Mouse (Mus musculus): Measurements from ENCODE around the gene Pax1. TPM values are rescaled to one million over a fixed set of nuclear protein-coding genes. Genes with fewer than 3 reads are reported as not detected.

Gene Pax1
- total and polyA plus RNA-seq, 3 experiments, result 0.08 TPM; not detected in 2

DNA sequence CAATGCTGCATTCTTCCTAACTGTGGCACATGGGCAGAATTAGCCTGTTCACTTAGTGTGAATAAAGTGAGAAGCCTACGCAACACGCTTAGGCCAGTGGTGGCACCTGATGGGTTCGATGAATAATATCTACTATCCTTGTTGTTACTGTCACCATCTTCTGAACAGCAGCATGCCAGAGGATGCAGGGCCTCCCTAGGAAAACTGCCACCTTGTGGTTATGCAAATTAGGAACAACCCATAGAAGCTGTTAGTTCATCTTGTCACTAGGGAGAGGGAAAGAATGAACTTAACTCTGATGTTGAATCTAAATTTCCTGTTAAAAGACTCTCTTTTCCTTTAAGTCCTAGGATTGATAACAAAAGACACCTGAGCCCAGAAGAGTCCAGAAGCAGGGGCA, 53.3 kb downstream of the Pax1 start:
- Histone ChIP-seq H3K4me3 (no peak overlapping the region), H3K9ac (ENCODE audit: low read depth, low read length) (no peak overlapping the region), H3K27me3 (ENCODE audit: control insufficient read depth, insufficient read depth, low read length) (no peaks in the 10 kb centered on the region), H3K79me2 (replicated peaks; ENCODE audit: control insufficient read depth, insufficient read depth, low read length) (no peaks in the 10 kb centered on the region), H3K36me3 (ENCODE audit: control insufficient read depth, insufficient read depth, low read length) (no peaks in the 10 kb centered on the region), H3K4me1 (ENCODE audit: control insufficient read depth, insufficient read depth, low read length) (no peaks in the 10 kb centered on the region), H3K27ac (no peak overlapping the region)
- DNase-seq, result no peak
- intact Hi-C loops (cut with DNase I), result no loop called here
- TF ChIP-seq EP300 (IDR thresholded peaks at IDR 0.05; ENCODE audit: insufficient read depth, low read depth, low read length) (no peak), CTCF (IDR thresholded peaks at IDR 0.05) (no peak), POLR2A (IDR thresholded peaks at IDR 0.05; ENCODE audit: insufficient read depth, low read depth, low read length) (no peak)
- WGBS, result 88% methylated on average over 3 of the region's 3 CpGs

DNA sequence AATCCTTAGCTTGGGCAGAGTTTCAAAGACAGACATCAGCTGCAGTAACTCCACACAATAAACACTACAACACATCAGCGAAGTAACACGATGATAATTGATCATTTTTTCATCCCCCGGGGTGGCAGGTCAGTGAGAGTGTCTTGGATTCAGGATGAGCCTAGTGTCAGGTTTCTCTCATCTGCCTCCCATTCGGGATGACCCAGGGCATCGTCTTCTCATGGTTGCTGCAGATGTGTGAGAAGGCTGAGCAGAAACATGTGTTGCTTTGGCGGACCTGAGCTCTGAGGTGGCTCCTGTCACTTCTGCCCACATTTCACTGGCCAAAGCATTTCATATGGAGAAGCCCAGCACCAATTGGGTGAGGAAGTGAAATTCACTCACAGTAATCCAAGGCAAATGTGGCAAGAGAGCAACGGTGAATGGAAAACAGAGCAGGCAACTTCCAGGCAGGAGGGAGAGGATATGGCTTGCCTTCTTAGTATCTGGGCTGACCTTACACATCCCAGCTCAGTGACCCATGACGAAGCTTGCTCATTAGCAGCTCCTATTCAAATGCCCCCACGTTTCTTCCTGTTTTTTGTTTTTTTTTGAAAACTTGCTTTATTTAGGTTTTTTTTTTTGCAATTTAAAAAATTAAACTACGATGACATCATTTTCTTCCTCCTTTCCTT, 63.0 kb downstream of the Pax1 start:
- Histone ChIP-seq H3K9ac (ENCODE audit: low read depth, low read length) (no peak overlapping the region), H3K4me3 (no peak overlapping the region), H3K4me1 (ENCODE audit: control insufficient read depth, insufficient read depth, low read length) (no peaks in the 10 kb centered on the region), H3K79me2 (replicated peaks; ENCODE audit: control insufficient read depth, insufficient read depth, low read length) (no peaks in the 10 kb centered on the region), H3K27ac (no peak overlapping the region), H3K36me3 (ENCODE audit: control insufficient read depth, insufficient read depth, low read length) (no peaks in the 10 kb centered on the region), H3K27me3 (ENCODE audit: control insufficient read depth, insufficient read depth, low read length) (no peaks in the 10 kb centered on the region)
- DNase-seq, result no peak
- intact Hi-C loops (cut with DNase I), result no loop called here
- TF ChIP-seq POLR2A (IDR thresholded peaks at IDR 0.05; ENCODE audit: insufficient read depth, low read depth, low read length) (no peak), EP300 (IDR thresholded peaks at IDR 0.05; ENCODE audit: insufficient read depth, low read depth, low read length) (no peak), CTCF (IDR thresholded peaks at IDR 0.05) (no peak)
- 69% methylated on average over 10 of the region's 10 CpGs for WGBS

DNA sequence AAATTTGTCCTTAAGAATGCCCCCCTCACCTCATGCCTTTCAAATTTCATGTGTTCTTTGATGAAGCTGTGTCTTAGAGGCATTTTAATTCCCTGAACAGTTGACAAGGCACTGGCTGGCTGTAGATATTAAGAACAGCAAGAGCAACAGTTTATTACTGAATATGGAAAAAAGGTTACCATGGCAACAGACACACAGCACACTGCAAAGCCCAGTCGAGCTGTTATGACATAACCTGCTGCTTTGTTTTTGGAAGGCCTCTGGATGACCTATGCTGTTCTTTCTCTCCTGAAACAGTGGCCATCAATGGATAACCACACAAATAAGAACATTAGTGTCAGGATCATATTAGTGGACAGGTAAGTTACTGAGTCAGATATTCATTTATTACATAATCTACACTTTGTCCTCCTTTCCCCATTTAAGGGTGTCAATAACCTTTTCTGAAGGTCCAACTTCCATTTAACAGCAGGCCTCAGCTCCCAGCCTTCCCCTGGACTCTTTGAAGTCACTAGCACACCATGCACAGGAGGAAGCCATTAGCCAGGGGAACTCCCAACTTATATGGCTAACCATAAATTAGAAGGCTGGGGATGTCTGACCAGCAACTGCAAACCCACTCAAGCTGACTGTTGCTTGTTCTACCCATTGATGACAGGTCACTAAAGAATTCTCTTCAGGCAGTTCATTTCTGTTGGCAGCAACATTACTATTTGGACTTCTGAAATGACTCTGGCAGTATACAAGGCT, 68.1 kb downstream of the Pax1 start:
- no peak overlapping the region for H3K9ac ChIP-seq (ENCODE audit: low read depth, low read length)
- no peaks in the 10 kb centered on the region for H3K79me2 ChIP-seq (replicated peaks; ENCODE audit: control insufficient read depth, insufficient read depth, low read length)
- 14% methylated on average over 1 of the region's 1 CpGs for WGBS
- no peak for DNase-seq
- no peak for TF ChIP-seq EP300 (IDR thresholded peaks at IDR 0.05; ENCODE audit: insufficient read depth, low read depth, low read length)
- TF ChIP-seq POLR2A (IDR thresholded peaks at IDR 0.05; ENCODE audit: insufficient read depth, low read depth, low read length), result no peak
- TF ChIP-seq CTCF (IDR thresholded peaks at IDR 0.05), result no peak
- H3K36me3 ChIP-seq (ENCODE audit: control insufficient read depth, insufficient read depth, low read length), result no peaks in the 10 kb centered on the region
- intact Hi-C loops (cut with DNase I), result loop anchor here (10.0 kb wide), 1 partner anchor 225 kb away; no protein-coding TSS in a partner anchor
- no peak overlapping the region for H3K4me3 ChIP-seq
- no peak overlapping the region for H3K27ac ChIP-seq
- no peaks in the 10 kb centered on the region for H3K4me1 ChIP-seq (ENCODE audit: control insufficient read depth, insufficient read depth, low read length)
- H3K27me3 ChIP-seq (ENCODE audit: control insufficient read depth, insufficient read depth, low read length), result no peaks in the 10 kb centered on the region

DNA sequence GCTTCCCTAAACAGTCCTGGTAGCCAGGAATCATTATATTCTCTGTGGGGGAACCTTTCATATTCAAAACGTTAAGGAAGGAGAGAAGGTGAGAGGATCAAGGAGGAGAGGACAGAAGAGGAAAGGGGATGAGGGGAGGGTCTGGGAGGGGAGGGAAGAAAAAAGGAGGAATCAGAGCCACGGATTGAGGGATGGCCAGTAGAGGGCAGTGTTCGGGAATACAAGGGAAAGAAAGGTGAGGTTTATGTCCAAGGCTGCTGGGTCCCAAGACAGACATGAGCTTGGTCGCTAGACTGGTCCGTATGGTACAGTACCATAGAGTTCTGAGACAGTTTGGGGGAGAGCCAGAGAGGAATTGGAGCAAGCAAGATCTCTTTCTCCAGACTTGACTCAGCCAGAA, 71.4 kb downstream of the Pax1 start:
- 27% methylated on average over 5 of the region's 5 CpGs for WGBS
- no peaks in the 10 kb centered on the region for H3K36me3 ChIP-seq (ENCODE audit: control insufficient read depth, insufficient read depth, low read length)
- no peak overlapping the region for H3K27ac ChIP-seq
- H3K27me3 ChIP-seq (ENCODE audit: control insufficient read depth, insufficient read depth, low read length), result no peaks in the 10 kb centered on the region
- H3K4me1 ChIP-seq (ENCODE audit: control insufficient read depth, insufficient read depth, low read length), result no peaks in the 10 kb centered on the region
- DNase-seq, result peak; percentile 4 to 19
- no peak overlapping the region for H3K9ac ChIP-seq (ENCODE audit: low read depth, low read length)
- H3K79me2 ChIP-seq (replicated peaks; ENCODE audit: control insufficient read depth, insufficient read depth, low read length), result no peaks in the 10 kb centered on the region
- intact Hi-C loops (cut with DNase I), result loop anchor here (1.0 to 10.0 kb wide), 2 partner anchors 222 to 305 kb away; no protein-coding TSS in a partner anchor
- TF ChIP-seq EP300 (IDR thresholded peaks at IDR 0.05; ENCODE audit: insufficient read depth, low read depth, low read length), result no peak
- TF ChIP-seq CTCF (IDR thresholded peaks at IDR 0.05), result peak; percentile 68
- TF ChIP-seq POLR2A (IDR thresholded peaks at IDR 0.05; ENCODE audit: insufficient read depth, low read depth, low read length), result no peak
- H3K4me3 ChIP-seq, result no peak overlapping the region

Other genes starting within 250 kb of the Pax1 start
- gene Nkx2-2, start 167.7 kb upstream of the Pax1 start, total RNA-seq (2021), result not detected
- gene Nkx2-2, start 167.7 kb upstream of the Pax1 start, polyA plus RNA-seq (2012; rRNA removed), result not detected in 2 replicates